Mouse (Mus musculus) right cerebral cortex, postnatal 25 days (tissue): Measurements from ENCODE around the gene Rab4a.

Source experiments
- DNase-seq: peaks from one replicate; pipeline ENCODE4 v3.0.0; 2022

Rab4a gene

DNA sequence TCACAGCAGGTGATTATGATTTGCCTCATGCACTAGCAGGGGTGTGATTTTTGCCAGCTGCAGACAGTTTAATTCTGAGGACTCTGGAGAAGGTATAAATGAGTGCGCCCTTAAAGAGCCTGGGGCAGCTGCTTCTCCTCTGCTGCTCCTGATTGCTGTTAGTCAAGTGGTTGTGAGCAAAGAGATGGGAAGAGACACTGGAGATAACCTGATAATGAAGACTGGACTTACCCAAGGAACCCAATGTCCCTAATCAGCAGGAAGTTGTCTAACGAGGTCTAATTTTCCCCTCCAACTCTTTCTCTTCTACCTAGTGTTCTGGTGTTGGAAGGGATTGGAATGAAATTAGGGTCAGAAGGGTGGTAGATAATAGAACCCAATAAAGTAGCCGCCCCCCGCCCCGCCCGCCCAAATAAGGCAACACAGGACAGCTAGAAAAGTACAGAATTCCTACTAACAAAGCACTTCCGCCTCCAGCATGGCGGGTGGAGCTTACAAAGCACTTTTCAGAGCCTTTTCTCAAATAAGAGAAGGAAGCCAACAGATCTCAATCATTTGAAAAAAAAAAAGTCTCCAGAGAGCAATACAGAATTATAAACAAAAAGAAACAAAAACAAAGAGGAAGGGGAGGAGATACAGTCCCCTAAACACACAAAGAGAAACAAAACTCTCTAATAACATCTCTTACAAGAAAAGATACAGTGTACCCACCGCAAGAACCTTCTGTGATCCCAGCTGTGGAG lies 49.1 kb downstream of the Rab4a start:
- no peak for DNase-seq

DNA sequence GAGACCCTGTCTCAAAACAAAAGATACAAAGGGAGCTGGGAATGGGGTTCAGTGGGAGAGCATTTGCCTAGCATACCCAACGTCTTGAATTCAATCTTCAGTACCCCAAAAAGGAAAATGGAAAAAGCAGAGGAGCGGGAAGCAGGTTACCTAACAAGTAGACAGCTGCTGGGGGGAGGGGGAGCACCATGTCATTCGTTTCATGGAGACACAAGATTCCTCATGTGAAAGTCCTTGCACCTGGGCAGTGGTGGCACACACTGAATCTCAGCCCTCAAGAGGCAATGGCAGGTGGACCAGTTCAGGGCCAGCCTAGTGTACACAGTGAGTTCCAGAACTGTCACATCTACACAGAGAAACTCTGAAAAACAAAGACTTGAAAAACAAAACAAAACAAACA lies 51.6 kb downstream of the Rab4a start:
- DNase-seq = no peak

DNA sequence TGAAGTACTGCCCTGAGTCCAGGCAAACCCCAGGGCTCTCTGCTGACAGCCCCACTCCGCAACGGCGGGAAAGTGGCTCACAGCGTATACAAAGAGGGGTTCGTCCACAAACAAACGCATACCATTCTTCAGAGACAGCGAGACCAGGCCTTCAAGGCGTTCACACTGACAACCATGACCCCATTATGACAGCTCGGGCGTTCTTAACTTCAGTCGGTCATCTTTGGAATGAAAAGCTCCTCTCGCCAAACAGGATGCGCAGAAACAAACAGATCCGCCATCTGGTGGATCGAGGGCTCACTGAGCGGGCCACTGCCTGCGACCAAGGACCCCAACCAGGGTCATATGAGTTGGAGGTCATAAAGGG lies 52.8 kb downstream of the Rab4a start:
- no peak for DNase-seq

DNA sequence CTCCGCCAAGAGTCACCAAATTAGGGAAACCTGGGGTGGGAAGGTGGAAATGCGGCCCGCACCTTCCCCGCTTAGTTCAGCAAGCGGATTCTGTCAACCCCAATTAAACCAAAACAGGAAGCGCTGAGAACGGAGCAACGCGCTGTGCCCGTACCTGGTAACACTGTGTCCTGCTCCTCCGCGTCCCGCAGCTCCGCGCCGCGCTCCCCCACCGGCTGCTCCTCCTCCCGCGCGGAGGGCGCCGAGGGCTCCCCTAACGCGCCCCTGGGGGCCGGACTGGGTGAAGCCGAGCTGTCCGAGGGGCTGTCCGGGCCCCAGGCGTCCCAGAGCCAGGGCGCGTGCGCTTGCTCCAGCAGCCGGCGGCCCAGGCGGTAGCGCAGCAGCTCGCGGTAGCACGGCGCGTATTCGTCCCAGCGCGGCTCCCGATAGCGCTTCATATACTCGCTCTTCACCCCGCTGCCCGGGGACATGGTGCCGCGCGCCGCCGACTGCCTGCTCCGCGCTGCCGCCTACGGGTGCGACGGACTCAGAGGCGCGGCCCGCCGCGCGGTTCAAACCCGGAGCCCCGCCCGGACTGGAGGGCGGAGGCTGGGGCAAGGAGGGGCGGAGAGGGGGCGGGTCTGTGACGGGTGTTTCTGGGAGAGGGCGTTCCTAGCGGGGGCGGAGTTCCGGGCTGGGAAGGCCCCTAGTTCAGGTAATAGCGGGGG lies 53.3 kb downstream of the Rab4a start:
- DNase-seq = peak; percentile 92

DNA sequence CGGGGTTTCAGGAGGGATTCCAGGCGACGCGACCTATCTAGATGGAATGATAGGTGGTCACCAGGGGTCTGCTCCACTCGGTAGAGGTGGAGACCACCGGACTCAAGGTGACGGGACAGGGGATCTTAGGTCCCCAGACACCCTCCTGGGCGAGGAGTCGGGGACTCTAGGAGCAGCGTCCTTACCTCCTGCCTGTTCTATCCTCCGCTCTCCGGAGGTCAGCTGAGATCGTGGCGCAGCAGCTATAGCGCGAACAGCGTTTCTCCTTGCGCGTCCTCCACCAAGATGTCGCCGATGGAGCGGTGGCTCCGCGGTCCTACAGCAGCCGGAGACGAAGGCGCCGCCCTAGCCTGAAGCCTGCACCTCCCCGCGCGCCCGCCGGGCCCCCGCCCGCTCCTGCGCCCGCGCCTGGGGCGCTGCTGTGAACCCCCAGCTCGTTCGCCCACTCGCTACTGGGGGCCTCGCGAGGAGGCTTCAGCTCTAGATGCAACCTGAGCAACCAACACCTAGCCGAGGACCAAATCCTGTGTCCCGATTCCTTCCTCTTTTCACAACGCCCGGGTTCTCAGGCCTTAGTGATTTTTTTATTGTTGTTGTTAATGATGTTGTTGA lies 54.0 kb downstream of the Rab4a start, which contains the start of gene Ccsap:
TSS of gene Ccsap (minus strand) at position 562 of the 612 bp plus-strand sequence.
- peak; percentile 79 for DNase-seq

DNA sequence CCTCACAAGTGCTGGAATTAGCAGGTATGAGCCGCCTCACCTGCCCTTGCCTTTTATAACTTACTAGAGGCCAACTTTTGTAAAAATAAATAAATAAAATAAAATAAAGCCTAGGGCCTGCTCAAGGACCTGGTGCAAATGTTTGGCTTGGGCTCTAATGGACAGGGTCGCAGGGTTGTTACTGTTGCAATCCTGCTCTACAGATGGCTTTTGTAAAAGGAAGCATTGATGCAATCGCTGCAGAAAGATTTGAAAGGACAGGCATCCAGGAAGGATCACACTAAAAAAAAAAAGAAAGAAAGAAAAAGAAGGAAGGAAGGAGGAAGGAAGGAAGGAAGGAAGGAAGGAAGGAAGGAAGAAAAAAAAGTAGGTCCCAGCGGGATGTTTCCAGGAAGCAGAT lies 54.6 kb downstream of the Rab4a start:
- DNase-seq = no peak

DNA sequence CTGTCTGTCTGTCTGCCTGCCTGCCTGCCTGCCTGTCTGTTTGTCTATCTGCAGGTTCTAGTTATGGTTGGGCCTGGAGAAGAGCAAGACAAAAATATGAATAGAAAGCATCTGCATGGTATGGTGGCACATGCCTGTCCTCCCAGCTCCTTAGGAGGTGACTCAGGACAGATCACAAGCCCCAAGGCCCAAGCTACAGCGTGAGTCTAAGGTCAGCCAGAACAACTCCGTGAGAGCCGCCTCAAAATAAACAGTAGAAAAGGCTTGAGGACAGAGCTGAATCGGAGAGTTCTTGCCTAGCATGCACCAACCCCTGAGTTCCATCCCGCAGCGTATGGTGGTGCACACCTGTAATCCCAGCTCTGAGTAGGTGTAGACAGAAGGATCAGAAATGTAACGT lies 60.0 kb downstream of the Rab4a start:
- no peak for DNase-seq

DNA sequence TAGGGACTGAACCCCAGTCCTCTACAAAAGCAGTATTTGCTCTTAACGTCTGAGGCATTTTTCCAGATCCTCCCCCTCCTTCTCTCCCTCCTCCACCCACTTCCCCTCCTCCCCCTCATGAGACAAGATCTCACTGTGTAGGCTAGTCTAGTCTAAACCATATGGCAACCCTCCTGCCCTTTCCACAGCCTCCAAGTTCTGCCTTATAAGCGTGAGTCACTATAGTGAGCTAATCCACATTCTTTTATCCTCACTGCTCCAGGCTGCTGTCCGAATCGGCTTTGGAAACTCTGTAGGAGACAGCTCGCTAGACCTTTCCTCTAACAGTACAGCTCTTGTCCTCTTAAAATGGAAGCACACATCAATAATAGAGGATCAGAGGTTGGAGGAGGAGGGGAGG lies 61.2 kb downstream of the Rab4a start:
- no peak for DNase-seq

DNA sequence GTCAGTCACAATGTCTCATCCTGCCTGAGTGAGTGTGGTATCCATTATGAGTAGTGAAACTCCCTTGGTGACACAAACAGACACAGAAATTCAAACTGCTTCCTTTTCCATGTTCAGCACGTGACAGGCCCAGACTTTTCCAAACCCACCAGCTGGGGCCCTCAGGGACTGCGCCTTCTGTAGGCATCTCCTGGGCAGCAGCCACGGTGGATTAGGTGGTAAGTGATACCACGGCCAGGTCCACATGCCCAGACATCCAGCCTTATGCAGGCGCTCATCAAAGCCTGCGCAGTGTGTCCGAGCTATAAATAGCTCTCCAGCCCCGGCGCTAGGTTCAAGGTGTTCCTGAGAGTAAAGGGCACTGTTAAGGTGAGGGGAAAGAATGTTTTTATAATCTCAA lies 66.3 kb downstream of the Rab4a start:
- DNase-seq = no peak

DNA sequence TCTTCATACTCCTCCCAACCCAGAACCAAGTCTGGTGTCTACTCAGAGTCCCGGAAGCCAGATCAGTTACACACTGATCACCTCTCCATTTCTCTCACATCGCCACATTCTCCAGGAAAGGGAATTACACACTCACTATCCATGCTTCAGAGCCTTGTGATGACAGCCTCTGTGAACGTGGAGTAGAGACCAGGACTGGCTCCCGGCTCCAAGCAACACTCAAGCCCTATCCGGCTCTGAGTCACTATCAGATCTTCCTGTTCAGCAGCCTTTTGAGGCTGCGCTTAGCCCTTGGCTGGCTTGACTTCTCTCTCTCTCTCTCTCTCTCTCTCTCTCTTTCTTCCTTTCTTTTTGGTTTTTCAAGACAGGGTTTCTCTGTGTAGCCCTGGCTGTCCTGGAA lies 67.6 kb downstream of the Rab4a start:
- DNase-seq = no peak

DNA sequence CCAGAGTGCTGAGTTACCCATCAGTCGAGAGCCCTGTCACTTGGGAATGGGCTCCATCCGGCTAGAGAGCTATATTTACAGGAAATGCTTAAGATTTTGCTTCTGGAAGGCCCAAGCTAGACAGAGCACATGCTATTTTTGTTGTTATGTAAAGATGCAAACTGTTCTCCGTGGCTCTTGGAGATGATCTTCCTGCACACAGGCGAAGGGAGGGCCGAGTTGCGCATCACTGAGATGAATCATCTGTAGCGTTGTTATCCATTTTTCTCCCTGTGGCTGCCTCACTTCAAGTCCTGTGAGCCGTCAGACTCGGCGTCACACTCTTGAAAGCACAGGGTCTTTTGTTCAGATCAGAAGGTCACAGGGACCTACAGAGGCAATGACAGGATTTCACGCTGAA lies 68.5 kb downstream of the Rab4a start:
- peak; percentile 59 for DNase-seq

DNA sequence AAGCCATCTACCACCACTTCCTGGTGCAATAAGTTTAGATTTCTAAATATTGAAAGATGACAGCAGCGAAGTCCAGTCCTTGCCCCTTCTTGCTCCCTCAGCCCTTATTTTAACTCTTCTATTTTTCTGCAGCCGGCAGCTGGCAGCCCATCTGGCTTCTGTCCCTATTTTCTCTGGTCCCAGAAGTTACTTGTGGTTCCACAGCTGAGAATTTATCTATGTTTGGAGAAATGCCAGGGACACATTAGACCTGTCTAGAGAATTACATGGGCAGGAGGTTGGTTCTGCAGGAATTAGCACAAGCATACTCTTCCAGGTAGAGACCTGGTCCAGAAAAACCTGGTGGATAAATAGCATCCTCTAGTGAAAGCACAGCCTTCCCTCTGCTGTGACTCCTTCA lies 72.1 kb downstream of the Rab4a start:
- no peak for DNase-seq

DNA sequence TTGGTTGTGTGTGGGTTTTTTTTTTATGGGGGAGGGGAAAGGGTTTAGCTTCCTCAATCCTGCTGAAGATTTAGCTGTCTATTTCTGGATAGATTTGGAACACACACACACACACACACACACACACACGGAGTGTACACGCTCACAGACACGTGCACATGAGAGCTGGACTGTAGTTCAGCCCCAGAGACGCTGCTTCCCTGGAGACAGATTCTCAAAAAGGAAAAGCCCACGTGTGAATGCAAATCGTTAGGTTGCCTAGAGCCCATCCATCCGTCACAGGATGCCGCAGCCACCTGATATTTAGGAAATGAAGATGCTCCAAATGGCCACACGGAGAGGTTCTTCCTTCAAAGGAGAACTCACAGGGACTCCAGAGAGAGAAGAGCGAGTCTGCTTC lies 74.5 kb downstream of the Rab4a start:
- DNase-seq = peak; percentile 75

DNA sequence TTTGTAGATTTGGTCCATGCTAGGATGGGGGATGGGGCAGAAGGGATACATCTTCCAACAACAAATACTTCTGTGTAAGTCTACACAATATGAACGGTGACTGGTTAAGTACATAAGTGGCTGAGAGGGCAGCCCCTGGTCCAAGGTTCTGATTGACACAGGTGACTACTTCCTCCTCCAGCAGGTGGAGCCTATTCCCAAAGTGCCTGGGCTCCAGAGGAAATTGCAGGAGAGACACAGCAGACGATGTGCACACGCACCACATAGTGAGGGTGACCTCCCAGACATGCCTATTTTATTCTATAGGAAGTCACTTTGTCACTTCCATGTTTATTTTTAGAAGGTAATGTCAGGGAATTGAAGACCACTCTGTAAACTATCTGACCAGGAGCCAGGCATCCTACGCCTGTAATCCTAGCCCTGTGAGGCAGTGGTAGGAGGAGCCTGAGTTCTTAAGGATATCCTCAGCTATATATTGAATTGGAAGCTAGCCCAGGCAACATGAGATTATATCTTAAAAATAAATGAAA lies 75.1 kb downstream of the Rab4a start:
- no peak for DNase-seq

DNA sequence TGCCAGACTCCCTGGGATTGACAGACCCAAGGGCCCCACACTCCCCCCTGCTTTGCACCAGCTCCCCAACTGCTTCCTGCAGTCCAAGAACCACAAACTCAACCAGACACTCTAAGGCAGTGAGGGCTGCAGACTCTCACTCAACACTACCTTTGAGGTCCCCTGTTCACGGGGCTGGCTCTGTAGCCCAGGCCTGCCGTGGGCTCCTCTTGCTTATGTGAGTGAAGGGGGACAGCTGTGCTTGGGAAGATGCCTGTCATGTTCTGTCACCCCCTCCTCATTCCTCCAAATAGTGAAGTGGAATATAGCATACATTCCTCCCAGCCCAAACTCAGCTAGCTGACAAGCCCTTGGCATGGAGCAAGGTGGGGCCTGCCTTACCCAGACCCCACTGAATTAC lies 76.6 kb downstream of the Rab4a start:
- DNase-seq = no peak

DNA sequence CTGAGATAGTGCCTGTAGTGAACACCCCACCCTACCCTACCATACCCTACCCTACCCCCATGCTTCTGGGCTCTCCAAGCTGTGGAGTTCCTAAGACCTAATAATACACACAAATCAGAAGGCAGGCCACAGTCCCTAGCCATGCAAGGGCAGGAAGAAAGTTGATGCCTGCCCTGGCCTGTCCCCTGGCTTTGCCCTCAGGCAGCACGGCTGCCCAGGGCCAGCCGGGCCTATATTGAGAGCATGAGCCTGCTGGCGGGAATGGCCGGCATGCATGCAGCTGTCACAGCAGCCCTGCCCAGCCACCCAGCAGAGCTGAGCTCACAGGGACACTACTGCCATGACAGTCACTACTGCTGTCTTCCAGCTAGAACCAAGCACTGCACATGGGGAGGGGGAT lies 77.3 kb downstream of the Rab4a start:
- DNase-seq = no peak
